Mouse (Mus musculus): ENCODE results near the gene Tnfsf8. TPM values are rescaled to one million over a fixed set of nuclear protein-coding genes. Genes with fewer than 3 reads are reported as not detected.

Tnfsf8 gene
- not detected in 2 replicates for polyA plus RNA-seq (2016; fragmentation: Nextera tagmentation; extraction: Ambion mirVana)

DNA sequence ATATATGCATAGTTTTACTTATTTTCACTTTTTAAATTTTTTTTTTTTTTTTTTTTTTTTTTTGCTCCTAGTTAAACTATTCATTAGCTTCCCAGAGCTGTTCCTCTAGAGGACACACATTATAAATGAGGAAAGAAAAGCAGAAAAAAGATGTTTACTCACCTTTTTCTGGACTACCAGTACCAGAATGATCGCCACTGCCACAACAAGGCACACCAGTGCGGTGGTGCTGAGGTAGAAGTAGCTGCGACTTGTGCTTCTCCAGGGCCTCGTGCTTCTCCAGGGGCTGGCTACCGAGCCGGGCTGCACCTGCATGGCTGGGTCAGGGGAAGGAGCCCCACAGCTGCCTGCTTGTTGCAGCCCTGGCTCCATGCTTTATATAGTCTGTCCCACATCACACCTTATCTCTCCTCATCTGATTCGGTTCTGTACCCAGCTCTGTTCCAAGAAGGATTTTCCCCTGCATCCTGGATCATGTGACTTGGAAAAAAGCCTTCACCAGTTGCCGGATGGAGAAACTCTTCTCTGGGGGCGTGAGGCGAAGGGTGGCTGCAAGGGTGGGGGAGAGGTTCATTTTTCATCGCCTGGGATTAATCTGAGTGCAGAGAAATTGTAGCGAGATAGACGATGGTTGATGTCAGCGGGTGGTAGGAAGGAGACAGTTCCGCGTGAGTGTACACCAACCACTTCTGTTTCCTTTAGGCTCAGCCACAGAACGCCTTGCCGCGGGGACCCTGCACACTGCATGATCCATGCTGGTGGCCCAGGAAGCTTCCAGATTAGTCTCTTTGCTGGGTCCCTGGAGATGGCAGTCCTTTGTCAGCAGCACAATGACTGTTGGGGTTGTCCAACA, at the start of gene Tnfsf8:
Gene Tnfsf8 (minus strand): TSS at position 660 of the 853 bp plus-strand sequence.
- WGBS, result 83% methylated on average over 19 of the region's 19 CpGs
- no peaks in the 10 kb centered on the region for H3K36me3 ChIP-seq
- no peak within 1 kb of the TSS for H3K4me3 ChIP-seq
- H3K27me3 ChIP-seq, result no peaks in the 10 kb centered on the region
- no peak within 1 kb of the TSS for H3K4me2 ChIP-seq (replicated peaks)
- ATAC-seq (ENCODE audit: insufficient number of reproducible peaks, insufficient read depth, low FRiP score, low TSS enrichment), result no peak; the same call in 1 of the 2 replicates
- no peak within 1 kb of the TSS for H3K27ac ChIP-seq
- H3K4me1 ChIP-seq, result no peaks in the 10 kb centered on the region
- H3K9ac ChIP-seq, result no peak within 1 kb of the TSS
- H3K9me3 ChIP-seq, result no peaks in the 10 kb centered on the region

GRCm38 (mm10) chr4:63908511-63908910, 47.4 kb upstream of the Tnfsf8 start:
- Histone ChIP-seq H3K4me2 (replicated peaks) (no peak overlapping the region), H3K9ac (no peak overlapping the region), H3K4me1 (no peaks in the 10 kb centered on the region), H3K4me3 (no peak overlapping the region), H3K27ac (no peak overlapping the region), H3K9me3 (no peaks in the 10 kb centered on the region), H3K36me3 (no peaks in the 10 kb centered on the region), H3K27me3 (no peaks in the 10 kb centered on the region)
- no peak for ATAC-seq (ENCODE audit: insufficient number of reproducible peaks, insufficient read depth, low FRiP score, low TSS enrichment)
- WGBS, result 89% methylated on average over 1 of the region's 1 CpGs

DNA sequence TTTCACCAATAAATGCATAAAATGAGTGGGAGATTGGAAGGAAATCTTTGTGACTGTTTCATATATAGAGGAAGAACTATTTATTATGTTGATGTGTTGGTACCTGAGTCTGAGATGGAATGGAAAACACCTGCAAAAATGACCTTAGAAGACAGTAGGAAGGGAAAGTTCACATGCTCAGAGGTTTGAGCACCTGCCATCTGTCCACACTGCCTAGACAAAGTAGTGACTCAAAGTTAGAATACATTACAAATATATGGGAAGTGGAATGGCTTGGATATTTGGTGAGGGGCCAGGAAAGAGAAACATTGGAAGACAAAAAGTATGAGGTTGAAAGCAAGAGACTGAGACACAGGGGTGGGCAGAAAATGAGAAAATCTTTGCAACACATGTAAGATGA, 46.3 kb upstream of the Tnfsf8 start:
- H3K4me3 ChIP-seq, result no peak overlapping the region
- no peaks in the 10 kb centered on the region for H3K27me3 ChIP-seq
- no peaks in the 10 kb centered on the region for H3K4me1 ChIP-seq
- no peaks in the 10 kb centered on the region for H3K36me3 ChIP-seq
- no peak overlapping the region for H3K27ac ChIP-seq
- no peak overlapping the region for H3K9ac ChIP-seq
- no peaks in the 10 kb centered on the region for H3K9me3 ChIP-seq
- no peak for ATAC-seq (ENCODE audit: insufficient number of reproducible peaks, insufficient read depth, low FRiP score, low TSS enrichment)
- no peak overlapping the region for H3K4me2 ChIP-seq (replicated peaks)

GRCm38 (mm10) chr4:63906050-63906449, 44.9 kb upstream of the Tnfsf8 start:
- Histone ChIP-seq H3K9ac (no peak overlapping the region), H3K9me3 (no peaks in the 10 kb centered on the region)
- ATAC-seq (ENCODE audit: insufficient number of reproducible peaks, insufficient read depth, low FRiP score, low TSS enrichment), result no peak

DNA sequence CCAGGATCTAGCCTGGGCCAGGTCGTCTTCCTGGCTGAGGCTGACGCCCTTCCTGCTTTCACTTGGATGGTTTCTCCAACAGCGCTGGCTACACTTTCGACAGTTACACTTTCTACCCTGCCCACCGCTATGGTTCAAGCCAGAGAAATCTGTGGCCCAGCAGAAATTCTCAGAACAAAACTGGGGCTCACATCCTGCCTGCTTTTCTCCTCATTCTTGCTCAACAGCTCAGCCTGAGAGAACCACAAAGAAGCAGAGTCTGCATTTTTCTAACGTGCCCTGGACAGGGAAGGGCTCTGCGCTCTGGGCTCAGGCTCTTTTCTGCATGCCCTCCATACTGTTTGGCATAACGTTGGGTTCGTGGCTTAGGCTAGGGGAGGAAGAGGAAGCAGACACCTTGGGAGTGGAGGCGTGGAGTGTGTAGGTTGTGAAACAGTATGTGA, 38.0 kb upstream of the Tnfsf8 start:
- no peaks in the 10 kb centered on the region for H3K27me3 ChIP-seq
- H3K36me3 ChIP-seq, result no peaks in the 10 kb centered on the region
- H3K27ac ChIP-seq, result no peak overlapping the region
- H3K4me1 ChIP-seq, result no peaks in the 10 kb centered on the region
- no peak overlapping the region for H3K4me3 ChIP-seq
- H3K9me3 ChIP-seq, result no peaks in the 10 kb centered on the region
- no peak overlapping the region for H3K4me2 ChIP-seq (replicated peaks)
- H3K9ac ChIP-seq, result no peak overlapping the region
- 85% methylated on average over 10 of the region's 10 CpGs for WGBS
- ATAC-seq (ENCODE audit: insufficient number of reproducible peaks, insufficient read depth, low FRiP score, low TSS enrichment), result no peak

More at GRCm38 (mm10) chr4:63906050-63906449, 44.9 kb upstream of the Tnfsf8 start:
- no peak overlapping the region for H3K4me2 ChIP-seq (replicated peaks)
- no peak overlapping the region for H3K27ac ChIP-seq
- H3K4me3 ChIP-seq, result no peak overlapping the region
- 57% methylated on average over 3 of the region's 3 CpGs for WGBS
- H3K36me3 ChIP-seq, result no peaks in the 10 kb centered on the region
- no peaks in the 10 kb centered on the region for H3K27me3 ChIP-seq
- H3K4me1 ChIP-seq, result no peaks in the 10 kb centered on the region

DNA sequence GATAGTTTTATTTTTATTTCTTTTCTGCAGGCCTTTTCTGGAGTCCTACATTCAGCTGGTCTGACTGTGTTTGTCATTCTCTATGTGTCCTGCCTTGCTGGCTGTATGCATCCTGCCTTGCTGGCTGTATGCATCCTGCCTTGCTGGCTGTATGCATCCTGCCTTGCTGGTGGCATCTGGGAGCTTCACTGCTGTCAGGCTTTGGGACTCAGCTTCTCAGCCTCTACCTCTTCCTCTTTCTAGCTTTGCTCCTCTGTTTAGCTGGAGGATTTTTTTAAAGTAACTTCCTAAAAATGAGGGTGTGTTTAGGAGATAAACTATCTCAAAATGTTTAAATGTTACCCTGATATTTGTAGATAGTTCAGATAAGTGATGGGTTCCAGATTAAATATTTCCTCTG, 36.0 kb upstream of the Tnfsf8 start:
- H3K9ac ChIP-seq, result no peak overlapping the region
- no peaks in the 10 kb centered on the region for H3K27me3 ChIP-seq
- no peaks in the 10 kb centered on the region for H3K9me3 ChIP-seq
- no peaks in the 10 kb centered on the region for H3K36me3 ChIP-seq
- no peaks in the 10 kb centered on the region for H3K4me1 ChIP-seq
- no peak overlapping the region for H3K4me3 ChIP-seq
- no peak for ATAC-seq (ENCODE audit: insufficient number of reproducible peaks, insufficient read depth, low FRiP score, low TSS enrichment)
- no peak overlapping the region for H3K27ac ChIP-seq
- H3K4me2 ChIP-seq (replicated peaks), result no peak overlapping the region

- Histone ChIP-seq H3K27me3 (no peaks in the 10 kb centered on the region), H3K9ac (no peak overlapping the region), H3K36me3 (no peaks in the 10 kb centered on the region), H3K27ac (no peak overlapping the region), H3K9me3 (no peaks in the 10 kb centered on the region), H3K4me2 (replicated peaks) (no peak overlapping the region), H3K4me1 (no peaks in the 10 kb centered on the region), H3K4me3 (no peak overlapping the region)
- 84% methylated on average over 2 of the region's 2 CpGs for WGBS
- ATAC-seq (ENCODE audit: insufficient number of reproducible peaks, insufficient read depth, low FRiP score, low TSS enrichment), result no peak
These were observed 25.0 kb upstream of the Tnfsf8 start for GRCm38 (mm10) chr4:63886156-63886555.

GRCm38 (mm10) chr4:63876720-63877119, 15.6 kb upstream of the Tnfsf8 start:
- H3K4me3 ChIP-seq, result no peak overlapping the region
- H3K9ac ChIP-seq, result no peak overlapping the region

GRCm38 (mm10) chr4:63875480-63875879, 14.3 kb upstream of the Tnfsf8 start:
- H3K4me1 ChIP-seq, result no peaks in the 10 kb centered on the region
- H3K36me3 ChIP-seq, result no peaks in the 10 kb centered on the region
- no peak overlapping the region for H3K4me2 ChIP-seq (replicated peaks)
- H3K9ac ChIP-seq, result no peak overlapping the region
- no peak overlapping the region for H3K27ac ChIP-seq
- no peak for ATAC-seq (ENCODE audit: insufficient number of reproducible peaks, insufficient read depth, low FRiP score, low TSS enrichment)
- H3K27me3 ChIP-seq, result no peaks in the 10 kb centered on the region
- no peak overlapping the region for H3K4me3 ChIP-seq
- 88% methylated on average over 3 of the region's 3 CpGs for WGBS
- H3K9me3 ChIP-seq, result no peaks in the 10 kb centered on the region

More at GRCm38 (mm10) chr4:63876720-63877119, 15.6 kb upstream of the Tnfsf8 start:
- 78% methylated on average over 2 of the region's 2 CpGs for WGBS
- Histone ChIP-seq H3K27me3 (no peaks in the 10 kb centered on the region), H3K27ac (no peak overlapping the region), H3K9me3 (no peaks in the 10 kb centered on the region), H3K4me2 (replicated peaks) (no peak overlapping the region), H3K36me3 (no peaks in the 10 kb centered on the region), H3K4me1 (no peaks in the 10 kb centered on the region)
- no peak for ATAC-seq (ENCODE audit: insufficient number of reproducible peaks, insufficient read depth, low FRiP score, low TSS enrichment)

DNA sequence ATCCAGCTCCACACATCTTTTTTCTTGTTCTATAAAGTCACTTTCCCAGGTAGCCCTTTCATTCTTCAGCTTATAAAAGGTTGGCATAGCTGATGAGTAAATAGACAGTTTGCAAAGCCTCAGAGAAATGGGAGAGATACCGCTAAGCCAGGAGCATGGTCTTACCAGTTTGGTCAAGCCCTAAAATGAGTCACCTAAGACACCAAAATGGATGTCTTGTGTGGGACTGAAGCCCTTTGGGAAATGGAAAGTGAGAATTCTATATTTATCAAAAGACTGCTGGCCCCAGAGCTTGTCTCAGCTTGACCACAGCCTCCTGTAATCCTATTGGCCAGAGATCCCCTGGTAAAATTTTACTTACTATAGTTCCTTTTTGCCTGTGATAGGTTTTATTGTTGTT, 9.5 kb upstream of the Tnfsf8 start:
- no peaks in the 10 kb centered on the region for H3K27me3 ChIP-seq
- WGBS, result 95% methylated on average over 1 of the region's 1 CpGs
- H3K36me3 ChIP-seq, result no peaks in the 10 kb centered on the region
- no peak overlapping the region for H3K9ac ChIP-seq
- no peak overlapping the region for H3K4me3 ChIP-seq
- no peak overlapping the region for H3K27ac ChIP-seq
- no peaks in the 10 kb centered on the region for H3K9me3 ChIP-seq
- no peaks in the 10 kb centered on the region for H3K4me1 ChIP-seq
- no peak for ATAC-seq (ENCODE audit: insufficient number of reproducible peaks, insufficient read depth, low FRiP score, low TSS enrichment)
- no peak overlapping the region for H3K4me2 ChIP-seq (replicated peaks)

DNA sequence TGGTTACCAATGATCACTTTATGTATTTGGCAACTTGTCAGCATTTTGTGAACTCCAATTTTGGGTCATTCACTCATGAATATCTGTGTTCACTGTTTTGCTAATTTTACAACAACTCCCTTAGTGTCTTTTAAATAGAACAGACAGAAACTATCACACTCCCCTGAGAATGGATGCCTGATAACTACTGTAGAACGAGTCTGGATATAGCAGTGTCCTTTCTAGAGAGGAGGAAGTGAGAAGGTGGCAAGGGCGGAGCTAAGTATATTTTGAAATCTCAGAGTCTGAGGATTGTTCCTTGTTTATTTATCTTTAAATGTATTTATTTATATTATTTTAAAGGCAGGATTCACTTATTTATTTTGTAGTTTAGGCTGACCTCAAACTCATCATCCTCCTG, 7.6 kb upstream of the Tnfsf8 start:
- Histone ChIP-seq H3K9ac (no peak overlapping the region), H3K27ac (no peak overlapping the region), H3K27me3 (no peaks in the 10 kb centered on the region), H3K4me2 (replicated peaks) (no peak overlapping the region), H3K4me3 (no peak overlapping the region), H3K4me1 (no peaks in the 10 kb centered on the region), H3K36me3 (no peaks in the 10 kb centered on the region), H3K9me3 (no peaks in the 10 kb centered on the region)
- no peak for ATAC-seq (ENCODE audit: insufficient number of reproducible peaks, insufficient read depth, low FRiP score, low TSS enrichment)
- 63% methylated on average over 2 of the region's 2 CpGs for WGBS

GRCm38 (mm10) chr4:63862953-63863352, 1.8 kb upstream of the Tnfsf8 start:
- H3K27ac ChIP-seq, result no peak overlapping the region
- no peak overlapping the region for H3K9ac ChIP-seq
- no peak for ATAC-seq (ENCODE audit: insufficient number of reproducible peaks, insufficient read depth, low FRiP score, low TSS enrichment)
- 81% methylated on average over 3 of the region's 3 CpGs for WGBS
- H3K4me3 ChIP-seq, result no peak overlapping the region
- no peaks in the 10 kb centered on the region for H3K36me3 ChIP-seq
- no peaks in the 10 kb centered on the region for H3K4me1 ChIP-seq
- H3K4me2 ChIP-seq (replicated peaks), result no peak overlapping the region
- H3K27me3 ChIP-seq, result no peaks in the 10 kb centered on the region
- no peaks in the 10 kb centered on the region for H3K9me3 ChIP-seq

Data from embryonic facial prominence, embryonic 12.5 days (tissue).